Mouse (Mus musculus) ovary, postnatal 36 days (tissue): Measurements from ENCODE around the gene Msi2.

Experiments used
- DNase-seq: peaks from one replicate; pipeline ENCODE4 v3.0.0; 2022; ENCODE audit warnings: low spot score, mixed read lengths

Gene Msi2

DNA sequence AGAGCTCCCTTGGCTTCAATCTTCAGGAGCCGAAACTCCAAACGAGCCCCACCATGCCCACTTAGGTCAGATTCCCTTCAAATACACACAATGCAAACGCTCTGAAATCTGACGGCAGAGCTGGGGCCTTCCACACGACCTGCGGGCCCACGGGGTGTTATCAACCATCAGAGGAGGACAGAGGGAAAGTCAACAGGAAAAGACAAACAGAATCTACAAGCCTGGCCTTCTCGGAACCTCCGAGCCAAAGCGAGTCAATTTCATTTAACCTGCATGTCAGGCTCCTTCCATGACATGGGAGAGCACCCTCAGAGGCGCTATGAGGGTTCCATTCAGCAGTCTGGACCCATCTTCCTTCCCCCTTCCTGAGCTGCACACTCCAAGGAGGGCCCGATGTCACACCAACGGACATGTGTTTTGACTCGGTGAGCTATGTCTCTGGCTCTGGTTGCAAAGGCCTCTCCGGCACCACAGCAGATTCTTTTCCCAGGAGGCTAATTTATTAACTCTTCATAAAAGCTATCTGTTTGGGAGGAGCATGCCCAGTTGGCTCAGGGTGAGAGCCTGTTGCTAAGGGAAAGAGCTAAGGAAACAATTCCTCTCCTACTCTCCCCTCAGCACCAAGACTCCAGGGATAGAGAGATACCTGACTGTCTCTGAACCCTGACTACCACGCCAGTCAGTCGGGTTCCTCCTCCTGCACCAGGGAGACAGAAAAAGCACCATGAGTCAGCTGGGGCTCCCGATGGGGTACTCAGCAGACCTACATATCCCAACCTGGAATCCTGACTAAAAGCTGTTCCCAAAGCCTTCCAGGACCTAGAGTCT, 42.6 kb downstream of the Msi2 start:
- DNase-seq = no peak

DNA sequence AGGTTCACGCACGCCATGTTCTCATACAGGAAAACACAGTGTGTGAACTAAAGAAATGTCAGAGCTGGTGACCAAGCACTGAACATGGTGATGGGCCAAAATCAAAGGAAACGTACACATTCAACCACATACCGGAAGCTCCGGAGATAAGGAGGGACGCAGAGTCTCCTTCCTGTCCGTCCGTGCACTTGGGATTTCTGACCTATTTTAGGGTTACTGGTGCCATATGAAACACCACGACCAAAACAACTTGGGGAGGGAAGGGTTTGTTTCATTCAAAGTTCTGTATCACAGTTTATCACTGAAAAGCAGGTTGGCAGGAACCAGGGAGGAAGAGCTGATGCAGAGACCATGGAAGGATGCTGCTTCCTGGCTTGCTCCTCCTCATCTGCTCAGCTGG, 44.2 kb downstream of the Msi2 start:
- DNase-seq = no peak

DNA sequence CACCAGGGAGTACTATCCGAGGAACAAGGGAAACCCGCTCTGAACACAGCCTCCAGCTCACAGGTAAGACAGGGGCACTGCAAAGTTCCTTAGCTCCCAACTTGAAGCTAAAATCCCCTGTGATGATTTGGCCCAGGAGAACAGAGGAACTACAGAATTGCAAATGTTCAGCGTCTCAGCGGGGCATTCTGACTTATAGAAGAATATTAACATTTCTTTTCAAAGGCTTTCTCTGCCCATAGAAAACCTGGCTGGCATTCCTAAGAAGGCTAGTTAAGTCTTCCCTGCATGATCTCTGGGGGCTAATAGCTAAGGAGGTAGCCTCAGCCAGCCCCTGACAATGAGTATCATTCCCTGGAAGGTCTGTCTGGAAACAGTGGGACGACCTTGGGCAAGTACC, 47.4 kb downstream of the Msi2 start:
- no peak for DNase-seq

DNA sequence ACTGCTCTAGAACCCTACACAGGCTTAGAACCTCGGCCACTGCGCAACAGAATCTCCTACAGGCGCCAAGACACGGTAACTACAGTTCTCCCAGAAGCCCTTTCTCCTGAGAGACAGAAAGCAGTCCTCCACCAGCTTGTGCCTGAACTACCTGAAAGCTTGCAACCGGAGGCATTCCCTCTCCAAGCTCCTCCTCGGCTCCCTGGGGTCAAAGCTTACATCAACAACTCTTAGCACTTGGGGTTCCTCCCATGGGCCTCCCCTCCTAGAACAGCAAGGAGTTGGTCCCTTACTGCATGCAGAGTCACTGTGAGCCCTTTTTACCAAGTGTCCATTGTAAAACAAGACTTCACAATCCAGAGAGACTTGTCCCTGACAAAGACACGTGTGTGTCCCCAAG, 49.2 kb downstream of the Msi2 start:
- no peak for DNase-seq

DNA sequence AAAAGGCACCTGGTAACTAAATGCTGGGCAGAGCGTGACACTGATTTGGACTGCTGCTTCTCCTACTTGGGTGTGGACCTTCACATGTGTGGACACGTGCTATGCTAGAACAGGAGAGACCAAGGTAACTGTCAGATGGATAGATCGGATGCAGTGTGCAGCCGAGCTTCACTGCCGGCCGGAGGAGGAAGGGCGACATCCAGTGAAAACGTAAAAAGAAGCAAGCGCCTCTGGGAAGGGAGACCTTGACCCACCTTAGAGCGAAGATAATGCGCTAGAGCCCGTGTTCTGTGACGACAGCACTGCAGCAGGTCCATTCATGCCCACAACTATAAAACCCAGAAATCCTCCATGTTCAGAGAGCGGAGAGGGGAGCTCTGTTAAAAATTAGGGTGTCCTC, 50.0 kb downstream of the Msi2 start:
- DNase-seq = no peak

- no peak for DNase-seq
Measured at GRCm38 (mm10) chr11:88665799-88666198, 52.5 kb downstream of the Msi2 start.

- DNase-seq = peak; percentile 57
Measured at GRCm38 (mm10) chr11:88661444-88662180, 56.7 kb downstream of the Msi2 start.

DNA sequence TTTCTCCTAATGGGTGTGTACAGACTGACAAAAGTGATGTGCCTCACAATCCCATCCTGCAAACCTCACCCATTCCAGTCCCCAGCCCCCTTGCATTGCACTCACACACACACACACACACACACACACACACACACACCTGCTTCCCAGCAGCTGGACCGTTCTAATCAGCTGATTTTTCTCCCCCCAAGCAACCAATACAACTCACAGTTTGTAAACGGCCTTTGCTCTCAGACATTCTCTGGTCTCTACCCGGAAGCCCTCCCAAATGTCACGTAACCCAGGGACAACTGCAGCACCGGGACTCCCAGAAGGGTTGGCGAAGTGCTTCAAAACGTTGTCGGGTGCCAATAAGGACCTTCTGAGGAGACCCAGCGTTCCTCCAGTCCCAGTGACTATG, 57.9 kb downstream of the Msi2 start:
- DNase-seq = no peak

DNA sequence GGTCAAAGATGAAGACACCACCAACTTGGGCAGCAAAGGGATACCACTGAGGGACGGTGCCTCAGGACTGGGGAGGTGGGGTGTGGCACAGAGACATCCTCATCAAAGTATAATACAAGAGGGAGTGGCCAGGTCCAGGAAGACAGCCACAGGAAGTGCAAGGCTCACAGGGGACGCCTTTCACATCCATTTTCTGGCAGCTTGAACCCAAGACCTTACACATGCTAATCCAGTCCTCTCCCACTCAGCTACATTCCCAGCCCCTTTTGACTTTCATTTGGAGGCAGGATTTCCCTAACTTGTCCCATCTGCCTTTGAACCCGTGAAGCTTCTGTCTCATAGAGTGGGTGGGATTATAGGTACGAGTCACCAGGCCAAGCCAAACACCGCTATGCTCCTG, 59.4 kb downstream of the Msi2 start:
- DNase-seq = no peak

GRCm38 (mm10) chr11:88655786-88656185, 62.5 kb downstream of the Msi2 start:
- no peak for DNase-seq

DNA sequence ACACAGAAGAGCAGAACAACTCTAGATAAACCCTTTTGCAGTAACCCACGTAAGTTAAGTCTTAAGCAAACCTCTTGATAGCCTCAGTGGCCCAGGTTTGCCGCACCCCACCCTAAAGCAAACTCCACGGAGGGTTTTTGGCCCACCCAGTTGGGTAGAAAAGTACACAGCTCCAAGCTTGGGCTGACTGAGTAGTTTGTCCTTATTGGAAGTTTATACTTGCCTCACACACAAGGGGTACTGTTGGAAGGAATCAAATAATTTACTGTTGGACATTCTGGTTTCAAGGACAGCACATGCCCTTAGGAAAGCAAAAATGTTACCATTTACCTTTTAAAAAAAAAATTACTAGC, 63.1 kb downstream of the Msi2 start:
- DNase-seq = no peak

GRCm38 (mm10) chr11:88654391-88655213, 63.7 kb downstream of the Msi2 start:
- DNase-seq = no peak

DNA sequence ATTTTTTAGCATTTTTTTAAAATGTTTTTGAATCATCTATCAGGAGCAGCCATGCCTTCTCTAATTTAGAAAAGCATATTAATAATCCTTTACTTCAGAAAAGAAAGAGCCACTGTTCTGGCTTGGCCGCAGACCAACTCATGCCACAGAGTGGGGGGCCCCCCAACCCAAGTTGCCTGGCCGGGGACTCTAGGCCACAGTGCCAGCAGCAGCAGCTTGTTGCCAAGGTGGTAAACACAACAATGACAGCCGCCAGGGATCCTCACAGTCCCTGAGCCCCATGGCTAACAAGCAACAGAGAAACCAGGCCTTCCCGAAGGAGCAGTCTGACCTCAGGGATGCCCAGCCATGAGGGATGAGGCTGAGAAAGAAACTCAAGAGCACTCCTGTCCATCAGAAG, 68.0 kb downstream of the Msi2 start:
- no peak for DNase-seq

- no peak for DNase-seq
Measured at GRCm38 (mm10) chr11:88649009-88649408, 69.3 kb downstream of the Msi2 start.

DNA sequence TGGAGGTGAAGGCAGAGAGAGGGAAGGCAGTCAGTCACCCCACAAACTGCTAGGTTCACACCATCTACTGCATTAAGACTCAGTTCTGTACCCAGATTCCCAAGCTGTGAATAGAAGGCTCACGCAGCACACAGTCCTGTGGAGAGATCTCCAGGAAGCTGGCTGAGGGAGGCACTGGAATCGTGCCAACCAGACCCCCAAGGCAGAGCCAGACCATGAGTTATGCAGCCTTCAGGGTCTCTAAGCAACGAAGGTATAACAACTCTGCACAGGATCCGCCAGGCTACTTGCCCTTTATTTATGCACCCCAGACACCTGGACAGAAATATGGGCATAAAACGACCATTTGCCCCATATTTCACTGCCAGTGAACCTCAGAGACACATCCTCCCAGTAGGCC, 69.9 kb downstream of the Msi2 start:
- DNase-seq = no peak

DNA sequence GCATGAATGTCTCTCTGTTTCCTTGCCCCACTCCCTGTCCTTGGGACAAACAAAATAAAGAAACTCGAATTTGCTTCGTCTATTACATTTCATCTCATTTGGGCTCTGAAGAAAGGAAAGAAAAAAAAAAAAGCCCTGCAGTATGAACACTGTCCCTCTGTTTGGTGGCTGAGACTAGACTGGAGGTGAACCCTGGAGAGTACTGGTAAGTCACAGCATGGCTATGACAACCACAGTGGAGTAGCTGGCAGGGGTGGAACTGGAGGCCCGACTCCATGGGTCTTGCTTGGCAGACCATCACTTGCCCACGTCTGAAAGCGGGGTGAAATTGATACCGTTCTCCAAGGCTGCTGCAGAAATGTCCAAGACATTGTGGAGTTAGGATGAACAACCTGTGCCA, 71.8 kb downstream of the Msi2 start:
- no peak for DNase-seq

DNA sequence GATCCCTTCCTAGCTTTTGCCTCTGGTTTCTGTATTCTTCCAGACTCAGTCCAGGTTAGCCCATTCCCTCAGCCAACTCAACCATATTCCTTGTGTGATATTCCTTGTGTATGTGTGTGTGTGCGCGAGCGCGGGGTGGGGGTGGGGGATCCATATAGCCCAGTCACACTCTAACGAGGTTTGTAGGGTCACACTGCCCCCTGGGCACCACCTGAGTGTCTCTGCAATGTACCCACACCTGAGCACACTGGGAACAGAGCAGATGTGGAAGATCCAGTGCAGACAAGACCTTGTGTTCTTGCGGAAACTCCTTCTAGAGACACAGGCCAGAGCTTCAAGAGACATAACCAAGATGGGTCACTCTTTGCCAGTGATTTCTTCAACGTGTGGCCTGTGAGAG, 72.5 kb downstream of the Msi2 start:
- no peak for DNase-seq

DNA sequence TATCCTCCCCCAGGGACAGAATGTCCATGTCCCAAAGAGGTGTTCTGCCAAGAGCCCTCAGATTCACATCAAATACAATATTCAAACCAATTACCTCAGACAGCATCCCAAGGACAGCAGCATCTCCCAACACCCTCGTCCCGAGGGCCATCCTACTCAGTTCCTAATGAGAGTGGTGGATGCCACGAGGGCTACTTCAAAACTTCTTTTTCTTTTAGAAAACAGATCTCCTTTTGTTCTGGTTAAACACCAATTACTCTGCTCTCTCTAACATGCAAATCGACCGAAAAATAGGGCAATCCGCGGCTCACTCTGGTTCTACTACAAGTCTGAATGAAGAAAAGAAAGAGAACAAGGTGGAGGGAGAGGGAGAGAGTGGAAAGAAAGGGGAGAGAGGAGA, 73.6 kb downstream of the Msi2 start:
- no peak for DNase-seq

DNA sequence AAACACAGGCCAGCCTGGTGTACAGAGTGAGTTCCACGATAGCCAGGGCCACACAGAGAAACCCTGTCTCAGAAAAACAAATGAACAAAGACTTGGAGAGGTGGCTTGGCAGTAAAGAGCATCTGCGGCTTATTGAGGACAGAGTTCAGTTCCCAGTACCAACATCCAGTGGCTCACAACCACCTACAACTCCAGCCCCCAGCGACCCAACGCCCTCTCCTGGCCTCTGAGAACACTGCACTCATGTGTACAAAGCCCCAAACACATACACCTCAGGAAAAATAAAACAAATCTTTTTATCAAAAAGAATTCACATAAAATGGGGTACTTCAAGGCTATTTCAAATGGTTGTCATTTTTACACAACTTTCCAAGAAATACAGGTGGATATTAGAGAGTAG, 78.5 kb downstream of the Msi2 start:
- no peak for DNase-seq

DNA sequence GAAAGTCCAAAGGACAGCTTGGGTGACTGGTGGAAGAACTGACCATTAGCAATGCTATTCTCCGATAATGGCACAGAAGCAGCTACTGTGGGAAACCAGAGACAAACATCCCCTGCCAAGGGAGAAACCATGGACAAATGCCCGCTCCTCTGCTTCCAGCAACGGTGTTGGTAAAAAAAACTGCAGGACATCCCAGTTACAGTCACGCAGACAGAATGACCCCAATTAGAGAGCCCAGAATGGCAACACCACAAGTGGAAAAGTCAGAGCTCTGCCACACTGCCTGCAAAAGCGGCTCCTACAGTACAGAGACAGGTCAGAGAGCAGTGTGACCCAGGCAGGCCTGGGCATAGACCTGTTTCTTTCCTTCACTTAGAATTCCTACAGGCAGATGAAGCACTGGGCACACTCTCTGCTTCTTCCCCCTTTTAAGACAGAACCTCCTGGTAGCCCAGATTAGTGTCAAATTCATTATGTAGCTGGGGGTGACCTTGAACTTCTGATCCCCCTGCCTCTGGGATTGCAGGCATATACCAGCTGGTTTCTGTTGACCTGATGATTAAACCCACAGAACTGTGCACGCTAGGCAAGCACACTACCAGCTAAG, 79.3 kb downstream of the Msi2 start:
- no peak for DNase-seq

DNA sequence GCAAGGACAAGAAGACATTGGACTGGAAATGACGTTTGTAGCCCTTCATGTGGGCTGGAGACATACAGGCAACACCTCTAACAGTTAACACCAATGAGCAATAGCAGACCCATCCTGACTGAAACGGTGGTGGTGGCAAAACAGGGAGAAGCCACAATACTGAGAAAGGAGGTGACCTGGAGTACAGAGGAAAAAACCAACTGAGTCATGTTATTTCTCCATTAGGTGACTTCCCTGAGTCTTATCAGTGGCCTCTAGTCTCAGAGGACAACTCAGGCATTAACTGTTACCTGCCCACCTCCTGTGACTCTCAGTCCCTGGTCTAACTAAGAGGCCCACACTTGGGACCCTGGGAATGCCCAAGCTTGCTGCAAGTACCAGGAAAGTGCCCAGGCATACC, 80.1 kb downstream of the Msi2 start:
- DNase-seq = no peak

DNA sequence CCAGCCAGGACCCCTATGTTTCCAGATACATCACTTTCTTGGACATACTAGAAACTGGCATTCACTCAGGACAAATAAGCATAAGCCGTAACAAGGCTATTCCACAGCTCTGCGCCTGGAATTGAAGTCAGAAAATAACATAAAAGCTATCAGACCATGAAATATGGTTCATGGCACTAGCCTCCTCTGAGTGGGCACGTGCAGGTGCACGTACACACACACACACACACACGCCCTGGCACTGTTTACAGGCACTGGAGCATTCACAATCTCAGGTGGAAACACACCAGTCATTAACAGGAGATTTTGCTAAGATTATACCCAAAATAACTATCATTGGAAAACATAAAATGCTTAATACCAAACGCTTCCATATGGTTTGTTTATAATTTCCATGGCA, 81.4 kb downstream of the Msi2 start:
- DNase-seq = no peak

GRCm38 (mm10) chr11:88636319-88636718, 82.0 kb downstream of the Msi2 start:
- DNase-seq = no peak
